Mouse (Mus musculus) right cerebral cortex, postnatal 10 days (tissue): Measurements from ENCODE around the gene Gm21477.
"Not testable (repeated sequence)": the region's sequence is repeated elsewhere in the genome, so short reads cannot be mapped to it uniquely, and the experiment has no call there.

Source experiments
- DNase-seq, 2 experiments: peaks; one replicate each; pipeline ENCODE4 v3.0.0; 2021; ENCODE audit warnings: low spot score in 2 of 2

The Gm21477 gene

DNA sequence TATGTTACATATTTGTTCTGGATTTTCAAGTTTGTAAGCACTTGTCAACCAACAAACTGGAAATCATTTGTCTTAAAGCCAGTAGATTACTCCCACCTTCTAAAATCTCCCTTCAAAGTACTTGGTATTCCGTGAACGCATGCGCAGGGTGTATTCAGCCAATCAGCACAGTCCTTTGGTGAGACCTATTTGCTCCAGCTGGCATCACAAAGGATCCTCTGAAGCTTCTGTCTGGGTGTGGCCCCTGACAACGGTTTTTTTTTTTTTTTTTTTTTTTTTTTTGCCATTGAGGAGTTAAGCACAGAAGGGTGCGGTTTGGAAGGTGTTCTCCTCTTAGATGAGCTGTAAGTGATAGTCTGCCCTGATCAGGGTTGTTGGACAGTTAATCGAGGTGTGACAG lies at the start of gene Gm21477:
Gm21477 (plus strand) TSS at position 301 of the 400 bp plus-strand sequence.
- DNase-seq = not testable (repeated sequence)
